Mouse (Mus musculus) left cerebral cortex, postnatal 4 days (tissue): ENCODE results near the gene Rbm10. TPM values are rescaled to one million over a fixed set of nuclear protein-coding genes. Genes with fewer than 3 reads are reported as not detected.

Experiments
- DNase-seq: peaks from one replicate; pipeline ENCODE4 v3.0.0-alpha.2; 2022
- intact Hi-C: fragments of 180-260 bp; cut with DNase I; formaldehyde crosslinking; loops from one replicate; pipeline ENCODE4 v1.15.1; 2025
- total RNA-seq, 2 experiments: library from RNA; stranded (reverse); gene quantifications; 2 replicates each; pipeline ENCODE4 v1.2.3; 2021

The Rbm10 gene
- total RNA-seq, 2 experiments from 2014 or later: 37.2 to 39.6 TPM

DNA sequence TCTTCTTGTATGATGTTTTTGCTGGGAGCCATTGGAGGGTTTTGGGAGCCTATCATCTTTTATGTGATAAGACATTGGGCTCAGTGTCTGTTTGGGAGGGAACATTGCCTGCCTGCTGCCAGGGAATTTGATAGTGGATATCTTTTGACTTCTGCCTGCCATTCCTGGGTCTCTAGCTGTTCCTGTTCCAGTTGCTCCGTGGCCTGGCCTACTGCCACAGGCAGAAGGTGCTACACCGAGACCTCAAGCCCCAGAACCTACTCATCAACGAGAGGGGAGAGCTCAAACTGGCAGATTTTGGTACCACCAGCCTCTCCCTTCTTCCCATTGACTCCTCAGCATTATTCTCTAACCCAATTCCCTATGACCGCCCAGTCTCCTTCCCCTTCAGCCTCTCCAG, 78.5 kb downstream of the Rbm10 start:
- no peak for DNase-seq
- intact Hi-C loops: no loop called here

Other genes with a start within 250 kb of the Rbm10 start
- gene Jade3, start 191.8 kb upstream of the Rbm10 start, total RNA-seq: 10 to 100 TPM; 12.4 to 12.6 TPM
- under 1 TPM in 1 of 2 experiments, not detected in 1; 0.24 TPM for gene Rgn, start 67.7 kb upstream of the Rbm10 start, total RNA-seq
- gene Ndufb11, start 116 bp downstream of the Rbm10 start, total RNA-seq: 100 to 1,000 TPM; 118 to 134 TPM
- 100 to 1,000 TPM; 593 to 599 TPM for gene Uba1, start 40.8 kb downstream of the Rbm10 start, total RNA-seq
- gene Cdk16, start 70.5 kb downstream of the Rbm10 start, total RNA-seq: 100 to 1,000 TPM; 214 to 232 TPM
- gene Usp11, start 86.4 kb downstream of the Rbm10 start, total RNA-seq: 10 to 100 TPM; 68.3 to 68.8 TPM
- 100 to 1,000 TPM; 179 to 183 TPM for gene Araf, start 180.3 kb downstream of the Rbm10 start, total RNA-seq